Mouse (Mus musculus) CH12.LX (cell line): ENCODE measurements around the gene Calm4. TPM values are rescaled to one million over a fixed set of nuclear protein-coding genes. Genes with fewer than 3 reads are reported as not detected.

ENCODE experiments used
- DNase-seq: peaks from one replicate; pipeline ENCODE4 v3.0.0-alpha.2; 2013; ENCODE audit errors: extremely low read depth
- H3K27ac ChIP-seq: 2 replicates; pipeline ENCODE4 v1.5.1; 2012; ENCODE audit warnings: low read depth, mild to moderate bottlenecking, control low read depth, moderate library complexity; ENCODE audit not compliant: insufficient read depth
- H3K27me3 ChIP-seq: replicated peaks from 2 replicates; pipeline ENCODE3; 2012; ENCODE audit warnings: inconsistent platforms
- H3K36me3 ChIP-seq, 2 experiments: replicated peaks in 1 of 2; 2 replicates each; pipeline versions ENCODE3 to v1.6.1; 2012; ENCODE audit warnings: inconsistent platforms in 1 of 2, low read length in 1 of 2, mild to moderate bottlenecking in 1 of 2, mixed read lengths in 1 of 2, moderate library complexity in 1 of 2; ENCODE audit not compliant: control insufficient read depth in 1 of 2, insufficient read depth in 1 of 2
- H3K4me1 ChIP-seq, 2 experiments: 2 replicates each; pipeline ENCODE4 v1.6.1; 2012; ENCODE audit warnings: inconsistent platforms in 1 of 2, moderate library complexity in 1 of 2; ENCODE audit not compliant: insufficient read depth in 2 of 2, control insufficient read depth in 1 of 2
- H3K4me2 ChIP-seq: 2 replicates; pipeline ENCODE4 v1.6.1; 2012; ENCODE audit warnings: low read depth, mild to moderate bottlenecking, control low read depth; ENCODE audit not compliant: poor library complexity, insufficient read depth, severe bottlenecking
- H3K4me3 ChIP-seq, 3 experiments: fragments of 150-350 bp in 1 of 3; sonication (generic) in 1 of 3; replicated peaks in 1 of 3; 2 replicates each; pipeline versions ENCODE3 to v1.5.1; 2011 to 2012; ENCODE audit warnings: low read depth in 2 of 3, low read length in 2 of 3, mild to moderate bottlenecking in 2 of 3, moderate library complexity in 2 of 3, control low read depth in 1 of 3, improper control_type of control experiment in 1 of 3, inconsistent platforms in 1 of 3, mixed read lengths in 1 of 3; ENCODE audit not compliant: poor library complexity in 1 of 3
- H3K79me2 ChIP-seq: replicated peaks from 2 replicates; pipeline ENCODE4 v1.6.1; 2012; ENCODE audit warnings: mild to moderate bottlenecking, moderate library complexity; ENCODE audit not compliant: control insufficient read depth, poor library complexity, insufficient read depth, severe bottlenecking; ENCODE audit errors: extremely low read depth
- H3K9ac ChIP-seq: 2 replicates; pipeline ENCODE4 v1.6.1; 2012; ENCODE audit warnings: low read depth, mild to moderate bottlenecking, control low read depth, moderate library complexity; ENCODE audit not compliant: insufficient read depth
- H3K9me3 ChIP-seq: replicated peaks from 2 replicates; pipeline ENCODE3; 2012; ENCODE audit warnings: low read length, inconsistent platforms, mixed read lengths
- BHLHE40 ChIP-seq: IDR thresholded peaks from 2 replicates; pipeline ENCODE4 v1.6.1; 2011; ENCODE audit warnings: mild to moderate bottlenecking, low read depth, low read length, improper control_type of control experiment
- CHD2 ChIP-seq: IDR thresholded peaks from 2 replicates; pipeline ENCODE4 v1.6.1; 2011; ENCODE audit warnings: low read length, improper control_type of control experiment
- CTCF ChIP-seq, 2 experiments: IDR thresholded peaks in 1 of 2; conservative IDR thresholded peaks in 1 of 2; 2 replicates each; pipeline ENCODE4 v1.5.1; 2011 to 2012; ENCODE audit warnings: low read depth in 2 of 2, low read length in 2 of 2, improper control_type of control experiment in 1 of 2, inconsistent platforms in 1 of 2, mild to moderate bottlenecking in 1 of 2, moderate library complexity in 1 of 2
- E2F4 ChIP-seq: IDR thresholded peaks from 2 replicates; pipeline ENCODE4 v1.6.1; 2011; ENCODE audit warnings: low read depth, low read length, improper control_type of control experiment; ENCODE audit not compliant: insufficient replicate concordance
- ELF1 ChIP-seq: IDR thresholded peaks from 2 replicates; pipeline ENCODE4 v1.6.1; 2014; ENCODE audit warnings: low read depth, mild to moderate bottlenecking, inconsistent platforms, low read length, improper control_type of control experiment
- EP300 ChIP-seq: IDR thresholded peaks from 2 replicates; pipeline ENCODE4 v1.6.1; 2011; ENCODE audit warnings: low read length, improper control_type of control experiment
- HCFC1 ChIP-seq: IDR thresholded peaks from 2 replicates; pipeline ENCODE4 v1.6.1; 2012; ENCODE audit warnings: low read depth, mild to moderate bottlenecking, inconsistent platforms, low read length, improper control_type of control experiment
- JUND ChIP-seq: conservative IDR thresholded peaks from 2 replicates; pipeline ENCODE4 v1.6.1; 2011; ENCODE audit warnings: low read depth, low read length, improper control_type of control experiment
- KAT2A ChIP-seq: IDR thresholded peaks from 2 replicates; pipeline ENCODE4 v1.6.1; 2012; ENCODE audit warnings: low read length, improper control_type of control experiment, inconsistent platforms; ENCODE audit not compliant: insufficient replicate concordance
- MAFK ChIP-seq: IDR thresholded peaks from 2 replicates; pipeline ENCODE4 v1.6.1; 2011; ENCODE audit warnings: low read length, improper control_type of control experiment; ENCODE audit not compliant: insufficient replicate concordance
- MAX ChIP-seq: IDR thresholded peaks from 2 replicates; pipeline ENCODE4 v1.6.1; 2011; ENCODE audit warnings: low read length, improper control_type of control experiment
- MEF2A ChIP-seq: IDR thresholded peaks from 2 replicates; pipeline ENCODE4 v1.6.1; 2014; ENCODE audit warnings: low read depth, mild to moderate bottlenecking, inconsistent platforms, low read length, improper control_type of control experiment, borderline replicate concordance
- MXI1 ChIP-seq: IDR thresholded peaks from 2 replicates; pipeline ENCODE4 v1.6.1; 2011; ENCODE audit warnings: mild to moderate bottlenecking, low read depth, low read length, improper control_type of control experiment
- MYC ChIP-seq: IDR thresholded peaks from 2 replicates; pipeline ENCODE4 v1.6.1; 2011; ENCODE audit warnings: low read depth, mild to moderate bottlenecking, improper control_type of control experiment, low read length
- POLR2A ChIP-seq: IDR thresholded peaks from 2 replicates; pipeline ENCODE4 v1.6.1; 2011; ENCODE audit warnings: low read depth, mild to moderate bottlenecking, improper control_type of control experiment, low read length
- POLR2AphosphoS2 ChIP-seq: IDR thresholded peaks from 2 replicates; pipeline ENCODE4 v1.6.1; 2011; ENCODE audit warnings: low read depth, low read length, improper control_type of control experiment
- RAD21 ChIP-seq: IDR thresholded peaks from 2 replicates; pipeline ENCODE4 v1.6.1; 2011; ENCODE audit warnings: low read depth, mild to moderate bottlenecking, low read length, improper control_type of control experiment, moderate library complexity
- RCOR1 ChIP-seq: conservative IDR thresholded peaks from 2 replicates; pipeline ENCODE4 v1.6.1; 2012; ENCODE audit warnings: low read depth, mild to moderate bottlenecking, inconsistent platforms, low read length, improper control_type of control experiment
- SMC3 ChIP-seq: IDR thresholded peaks from 2 replicates; pipeline ENCODE4 v1.6.1; 2011; ENCODE audit warnings: low read depth, low read length, improper control_type of control experiment
- UBTF ChIP-seq: IDR thresholded peaks from 2 replicates; pipeline ENCODE4 v1.6.1; 2012; ENCODE audit warnings: low read depth, mild to moderate bottlenecking, inconsistent platforms, low read length, improper control_type of control experiment, moderate library complexity
- USF1 ChIP-seq: IDR thresholded peaks from 2 replicates; pipeline ENCODE4 v1.6.1; 2014; ENCODE audit warnings: low read depth, mild to moderate bottlenecking, inconsistent platforms, low read length, improper control_type of control experiment
- ZMIZ1 ChIP-seq: IDR thresholded peaks from 2 replicates; pipeline ENCODE4 v1.6.1; 2012; ENCODE audit warnings: low read depth, mild to moderate bottlenecking, inconsistent platforms, low read length, improper control_type of control experiment
- dilution Hi-C: fragments of 300-500 bp; cut with MboI; formaldehyde crosslinking; loops from 2 replicates; pipeline ENCODE4 v1.14.3; 2020; ENCODE audit warnings: low sequenced_read_pairs; ENCODE audit not compliant: extremely low pct_unique_long_range_greater_than_20kb, extremely low pct_ligation_motif_present
- in situ Hi-C: fragments of 300-500 bp; cut with MboI; formaldehyde crosslinking; loops from 3 replicates; pipeline ENCODE4 v1.14.3; 2019; ENCODE audit warnings: low sequenced_read_pairs, low pct_ligation_motif_present, low pct_unique_long_range_greater_than_20kb, mixed read lengths
- polyA plus RNA-seq: library from polyadenylated mRNA; unstranded; fragments of >175 nt; gene quantifications from 2 replicates; pipeline ENCODE4 v1.2.1, GENCODE M21; 2012; ENCODE audit warnings: low read depth; ENCODE audit not compliant: insufficient read length
- total RNA-seq, 2 experiments: library from RNA; depleted of rRNA; stranded (reverse); fragments of 300-350 nt in 1 of 2; fragments of >200 nt in 1 of 2; gene quantifications; 2 replicates each; pipeline ENCODE4 v1.2.3; 2012 to 2014

The Calm4 gene
- total and polyA plus RNA-seq, 3 experiments, result not detected

GRCm38 (mm10) chr13:3862325-3862724 lies 24.8 kb downstream of the Calm4 start:
- TF ChIP-seq MEF2A (no peak), EP300 (no peak), CHD2 (no peak), CTCF (conservative IDR thresholded peaks at IDR 0.05 in 1 of 2, IDR thresholded peaks at IDR 0.05 in 1 of 2; ENCODE audit: low read depth in 2 of 2, low read length in 2 of 2) (no peak), POLR2AphosphoS2 (no peak), MXI1 (no peak), MAFK (no peak), RCOR1 (no peak), RAD21 (no peak), POLR2A (no peak), UBTF (no peak), SMC3 (no peak)
- Histone ChIP-seq H3K27ac (no peak overlapping the region), H3K9ac (no peak overlapping the region), H3K79me2 (no peaks in the 10 kb centered on the region), H3K9me3 (no peaks in the 10 kb centered on the region), H3K27me3 (no peaks in the 10 kb centered on the region), H3K4me3 (no peak overlapping the region), H3K4me2 (no peak overlapping the region), H3K36me3 (no peaks in the 10 kb centered on the region), H3K4me1 (peaks cover 0 to 6% of the 10 kb centered on the region in 2 experiments; a peak in 2 of 4 replicates)
- dilution Hi-C loops (no loop called here), in situ Hi-C loops (no loop called here)
- no peak for DNase-seq

DNA sequence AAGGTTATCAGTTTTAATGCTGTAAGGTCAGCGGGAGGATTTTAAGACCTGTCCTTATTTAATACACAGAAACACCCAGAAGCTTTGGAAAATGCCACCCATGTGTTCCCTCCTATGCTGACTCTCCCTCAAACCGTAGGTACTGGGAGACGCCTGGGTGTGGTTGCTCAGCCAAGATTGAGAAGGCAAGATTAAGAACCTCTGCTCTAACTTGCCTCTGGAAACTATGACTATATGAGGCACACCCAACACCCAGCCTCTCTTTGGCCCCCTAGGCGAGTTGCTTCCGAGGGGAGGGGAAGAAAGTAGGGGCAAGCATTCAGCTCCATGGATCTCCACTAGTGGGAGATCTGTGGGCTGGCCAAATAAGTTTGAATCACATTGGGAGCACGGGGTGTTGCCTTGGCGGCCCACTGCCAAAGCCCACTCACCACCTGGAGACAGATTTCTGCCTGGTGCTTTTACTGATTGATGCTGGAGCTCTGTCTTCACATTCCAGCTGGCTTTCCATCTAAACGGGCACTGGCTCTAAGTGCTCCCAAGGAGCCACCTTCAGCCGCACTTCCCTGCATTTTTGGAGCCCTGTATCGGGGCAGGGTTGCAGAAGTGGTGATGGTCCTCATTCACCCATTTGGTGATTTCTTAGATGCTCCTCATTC lies 25.5 kb downstream of the Calm4 start:
- peaks cover 0 to 6% of the 10 kb centered on the region in 2 experiments; a peak in 2 of 4 replicates for H3K4me1 ChIP-seq
- dilution Hi-C loops, result no loop called here
- no peaks in the 10 kb centered on the region for H3K27me3 ChIP-seq
- in situ Hi-C loops, result no loop called here
- TF ChIP-seq HCFC1, result no peak
- no peak for TF ChIP-seq JUND
- TF ChIP-seq USF1, result no peak
- no peak for TF ChIP-seq E2F4
- TF ChIP-seq ZMIZ1, result no peak
- no peak for TF ChIP-seq ELF1
- TF ChIP-seq MXI1, result no peak
- TF ChIP-seq MAX, result no peak
- no peak for TF ChIP-seq MYC
- TF ChIP-seq KAT2A, result no peak
- no peak for TF ChIP-seq BHLHE40
- no peak overlapping the region for H3K9ac ChIP-seq
- H3K4me3 ChIP-seq, result no peak overlapping the region
- no peak overlapping the region for H3K4me2 ChIP-seq
- no peaks in the 10 kb centered on the region for H3K79me2 ChIP-seq
- H3K9me3 ChIP-seq, result no peaks in the 10 kb centered on the region
- no peak for DNase-seq
- no peaks in the 10 kb centered on the region for H3K36me3 ChIP-seq
- no peak overlapping the region for H3K27ac ChIP-seq
